8 mouse cellular contexts compared by ENCODE assay signal in genomic region chr15:38431668-38432067, GRCm38 (mm10).
A peak's percentile ranks its signal among the peaks of the same experiment; 100 is the strongest.
DNase-seq lines count a peak whose midpoint lies in the region; ATAC-seq lines count a peak whose summit lies in the region.

No protein-coding gene starts in this region.

- no peaks in the 10 kb centered on the region for H3K4me1 ChIP-seq in forebrain, embryonic 10.5 days
- no peaks in the 10 kb centered on the region for H3K4me1 ChIP-seq in forebrain, embryonic 12.5 days
- H3K4me1 ChIP-seq in brown adipose tissue, adult 24 weeks (ENCODE audit: control insufficient read depth, insufficient read depth, insufficient read length, low read length) = peaks cover 8% of the 10 kb centered on the region; the same call in 1 of the 2 replicates
- no peaks in the 10 kb centered on the region for H3K4me1 ChIP-seq in intestine, embryonic 14.5 days (replicated peaks; ENCODE audit: control insufficient read depth, insufficient read depth, low read length)
- no peaks in the 10 kb centered on the region for H3K4me1 ChIP-seq in hindbrain, embryonic 11.5 days (replicated peaks; ENCODE audit: control insufficient read depth, insufficient read depth, low read length)

- WGBS in forebrain, embryonic 10.5 days = 70% methylated on average over 2 of the region's 2 CpGs
- 77% methylated on average over 2 of the region's 2 CpGs for WGBS in forebrain, embryonic 12.5 days
- WGBS in intestine, embryonic 14.5 days = 68% methylated on average over 2 of the region's 2 CpGs
- 78% methylated on average over 2 of the region's 2 CpGs for WGBS in hindbrain, embryonic 11.5 days

- H3K9ac ChIP-seq in forebrain, embryonic 12.5 days = no peak overlapping the region
- H3K9ac ChIP-seq in intestine, embryonic 14.5 days (ENCODE audit: low read length) = no peak overlapping the region
- H3K9ac ChIP-seq in hindbrain, embryonic 11.5 days (ENCODE audit: low read depth, low read length) = no peak overlapping the region

- H3K4me2 ChIP-seq in forebrain, embryonic 12.5 days = no peak overlapping the region
- H3K4me2 ChIP-seq in intestine, embryonic 14.5 days (ENCODE audit: low read length) = no peak overlapping the region
- no peak overlapping the region for H3K4me2 ChIP-seq in hindbrain, embryonic 11.5 days (replicated peaks; ENCODE audit: low read depth, low read length)

- no peaks in the 10 kb centered on the region for H3K27me3 ChIP-seq in forebrain, embryonic 10.5 days (ENCODE audit: poor library complexity, severe bottlenecking)
- no peaks in the 10 kb centered on the region for H3K27me3 ChIP-seq in forebrain, embryonic 12.5 days
- no peaks in the 10 kb centered on the region for H3K27me3 ChIP-seq in intestine, embryonic 14.5 days (replicated peaks; ENCODE audit: control insufficient read depth, insufficient read depth, low read length)
- no peaks in the 10 kb centered on the region for H3K27me3 ChIP-seq in hindbrain, embryonic 11.5 days (ENCODE audit: control insufficient read depth, insufficient read depth, low read length)

- no peak overlapping the region for H3K4me3 ChIP-seq in forebrain, embryonic 10.5 days
- H3K4me3 ChIP-seq in forebrain, embryonic 12.5 days (replicated peaks) = no peak overlapping the region
- H3K4me3 ChIP-seq in brown adipose tissue, adult 24 weeks (ENCODE audit: insufficient read depth, low read depth, low read length) = no peak overlapping the region
- H3K4me3 ChIP-seq in intestine, embryonic 14.5 days (ENCODE audit: low read depth, low read length) = no peak overlapping the region
- no peak overlapping the region for H3K4me3 ChIP-seq in hindbrain, embryonic 11.5 days (ENCODE audit: low read depth, low read length)

- ATAC-seq in forebrain, embryonic 12.5 days (ENCODE audit: low FRiP score) = no peak
- ATAC-seq in intestine, embryonic 14.5 days (replicated peaks; ENCODE audit: low FRiP score, low TSS enrichment, low read depth) = 0 out of 2 replicates have a peak, but pooled peaks have one; percentile 12
- no peak for ATAC-seq in hindbrain, embryonic 11.5 days (ENCODE audit: low FRiP score)

- peaks cover 18% of the 10 kb centered on the region for H3K9me3 ChIP-seq in forebrain, embryonic 10.5 days
- H3K9me3 ChIP-seq in forebrain, embryonic 12.5 days = 0 out of 2 replicates have a peak, but pooled peaks cover 5% of the 10 kb centered on the region
- peaks cover 5% of the 10 kb centered on the region; the same call in 1 of the 2 replicates for H3K9me3 ChIP-seq in intestine, embryonic 14.5 days (ENCODE audit: control insufficient read depth, low read length)
- no peaks in the 10 kb centered on the region; the same call in 1 of the 2 replicates for H3K9me3 ChIP-seq in hindbrain, embryonic 11.5 days (ENCODE audit: control insufficient read depth, low read length)

- no peaks in the 10 kb centered on the region for H3K36me3 ChIP-seq in forebrain, embryonic 10.5 days (replicated peaks)
- no peaks in the 10 kb centered on the region for H3K36me3 ChIP-seq in forebrain, embryonic 12.5 days (replicated peaks)
- no peaks in the 10 kb centered on the region for H3K36me3 ChIP-seq in intestine, embryonic 14.5 days (ENCODE audit: control insufficient read depth, insufficient read depth, low read length)
- H3K36me3 ChIP-seq in hindbrain, embryonic 11.5 days (ENCODE audit: control insufficient read depth, insufficient read depth, low read length) = no peaks in the 10 kb centered on the region

- H3K27ac ChIP-seq in forebrain, embryonic 10.5 days = no peak overlapping the region
- H3K27ac ChIP-seq in forebrain, embryonic 12.5 days = no peak overlapping the region
- peak overlapping the region; percentile 76 for H3K27ac ChIP-seq in brown adipose tissue, adult 24 weeks (replicated peaks; ENCODE audit: low read depth, low read length)
- H3K27ac ChIP-seq in intestine, embryonic 14.5 days (ENCODE audit: low read depth) = no peak overlapping the region
- H3K27ac ChIP-seq in hindbrain, embryonic 11.5 days (ENCODE audit: low read depth, low read length) = no peak overlapping the region

- DNase-seq in forebrain, embryonic 10.5 days (ENCODE audit: extremely low spot score, low spot score) = peak; percentile 10
- peak; percentile 41 for DNase-seq in intestine, embryonic 14.5 days (ENCODE audit: low spot score)
- DNase-seq in lung, postnatal 25 days (ENCODE audit: low spot score) = peak; percentile 88
- no peak for DNase-seq in right cerebral cortex, postnatal 4 days
- no peak for DNase-seq in hindbrain, embryonic 11.5 days (ENCODE audit: low spot score)
- no peak for DNase-seq in cerebellum, adult 8-10 months

Comparison
In these comparisons a context has a peak if more than half of its experiments do, and no peak if none do; other contexts are left out.
1. DNase-seq: peak in forebrain, embryonic 10.5 days (single experiment), intestine, embryonic 14.5 days (single experiment) and lung, postnatal 25 days (single experiment); none in right cerebral cortex, postnatal 4 days (single experiment), hindbrain, embryonic 11.5 days (single experiment) and cerebellum, adult 8-10 months (single experiment).